Mouse (Mus musculus) lung, postnatal 36 days (tissue): Measurements from ENCODE around the gene Sertad4.

Source experiments
- DNase-seq: peaks from one replicate; pipeline ENCODE4 v3.0.0; 2022; ENCODE audit warnings: mixed read lengths

Gene Sertad4

DNA sequence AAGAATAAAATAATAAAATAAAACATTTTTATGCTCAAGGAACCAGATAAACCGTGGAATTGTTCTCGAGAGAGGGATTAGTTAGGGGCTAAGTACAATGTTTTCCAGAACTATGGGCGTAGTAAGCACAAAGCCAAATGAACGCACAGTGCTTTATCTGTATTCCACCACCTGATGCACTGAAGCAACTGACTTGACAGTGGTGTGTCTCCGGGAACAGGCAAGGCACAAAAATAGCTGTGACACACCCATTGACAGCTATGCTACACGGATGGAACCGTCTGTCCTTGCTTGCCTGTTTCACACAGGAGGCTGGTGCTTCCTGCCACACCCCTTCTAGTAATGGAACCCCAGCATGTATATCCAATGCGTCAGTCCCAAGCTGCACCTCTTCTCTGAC is 55.2 kb downstream of the Sertad4 start:
- DNase-seq = no peak

DNA sequence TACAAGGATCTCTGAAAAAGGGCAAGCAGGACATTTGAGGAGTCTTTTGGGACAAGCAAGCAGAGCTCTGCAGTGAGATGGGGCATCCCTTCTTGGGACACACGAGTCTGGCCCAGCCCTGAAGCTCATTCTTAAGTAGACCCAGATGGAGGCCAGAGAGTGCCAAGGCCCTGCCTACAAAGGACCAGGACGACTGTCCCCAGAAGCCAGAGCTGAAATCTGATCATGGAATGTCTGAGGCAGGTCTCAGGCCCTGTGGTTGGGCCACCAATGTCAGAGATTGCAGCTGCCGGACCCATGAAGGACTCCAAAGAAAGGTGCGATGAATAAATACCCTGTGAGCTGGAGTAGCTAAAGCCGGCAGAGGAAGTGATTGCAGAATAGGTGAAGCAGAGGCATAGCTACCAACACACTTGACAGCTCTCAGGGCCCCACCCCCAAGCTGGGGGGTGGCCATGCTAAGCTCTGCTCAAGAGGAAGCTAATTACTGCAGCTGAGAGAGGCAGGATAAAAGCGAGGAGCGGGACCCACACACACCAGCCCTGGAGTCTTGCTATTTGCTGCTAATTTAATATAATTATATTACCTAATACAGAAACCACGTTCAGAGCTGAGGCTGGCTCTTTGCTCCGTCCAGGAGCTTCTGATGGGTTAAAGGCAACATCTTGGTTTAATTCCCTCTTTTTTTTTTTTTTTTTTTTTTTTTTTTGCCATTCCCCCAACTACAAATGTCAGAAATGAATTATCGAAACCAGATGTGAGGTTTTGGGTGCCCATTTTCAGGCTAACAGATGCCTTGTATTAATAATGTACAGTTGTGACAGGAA is 56.2 kb downstream of the Sertad4 start:
- DNase-seq = peak; percentile 32

DNA sequence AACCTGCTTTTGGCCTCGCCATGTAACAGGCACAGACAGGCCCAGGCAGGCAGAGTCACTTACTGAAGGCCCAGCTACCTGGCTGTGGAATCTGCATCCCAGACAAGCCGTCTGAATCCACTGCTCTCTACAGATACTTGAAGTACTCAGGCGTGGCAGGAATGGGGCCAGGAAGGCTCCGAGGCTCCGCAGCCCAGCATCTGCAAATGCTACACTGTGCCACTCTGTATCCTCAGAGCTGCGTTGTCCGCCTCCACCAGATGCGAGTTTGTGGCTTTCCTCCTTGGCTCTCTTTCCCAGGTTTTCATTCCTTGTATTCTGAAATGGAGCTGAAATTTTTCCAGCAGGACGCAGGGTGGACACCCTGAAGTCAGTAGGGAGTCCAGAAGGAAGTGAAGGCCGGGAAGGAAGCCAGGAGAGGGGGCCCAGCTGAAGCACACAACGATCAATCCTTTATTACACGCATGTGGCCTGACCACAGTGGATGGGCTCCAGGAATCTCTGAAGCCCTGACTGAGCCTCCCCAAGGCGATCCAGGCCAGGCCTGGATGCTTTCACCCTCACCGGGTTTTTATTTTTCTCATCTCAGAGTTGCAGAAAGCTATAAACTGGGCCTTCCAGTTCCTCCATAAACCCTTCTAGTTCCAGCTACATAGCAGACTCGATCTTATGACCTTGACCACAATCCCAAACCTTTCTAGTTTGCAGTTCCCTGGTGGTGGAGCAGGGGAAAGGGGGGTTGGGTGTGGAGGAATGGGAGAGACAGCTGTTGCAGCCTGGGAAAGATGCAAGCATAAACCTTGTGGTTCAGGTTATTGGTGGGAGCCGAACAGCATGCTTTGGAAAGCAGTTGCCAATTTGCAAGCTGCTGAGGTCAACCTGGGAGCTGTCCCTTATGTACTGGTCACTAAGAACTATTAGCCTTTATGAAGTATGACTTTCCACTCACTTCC is 57.1 kb downstream of the Sertad4 start:
- DNase-seq = no peak

DNA sequence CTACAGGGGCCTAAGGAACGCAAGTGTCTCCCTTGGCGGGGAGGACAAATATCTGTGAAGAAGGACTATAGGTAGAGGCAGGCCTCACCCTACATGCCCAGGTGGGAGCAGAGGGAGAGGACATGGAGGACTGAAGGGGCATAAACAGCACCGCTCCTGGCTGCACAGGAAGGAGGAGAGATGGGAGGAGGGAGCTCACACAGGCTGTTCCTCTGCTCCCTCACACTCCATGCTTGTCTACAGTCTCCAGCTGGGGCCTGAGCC is 58.6 kb downstream of the Sertad4 start:
- no peak for DNase-seq

DNA sequence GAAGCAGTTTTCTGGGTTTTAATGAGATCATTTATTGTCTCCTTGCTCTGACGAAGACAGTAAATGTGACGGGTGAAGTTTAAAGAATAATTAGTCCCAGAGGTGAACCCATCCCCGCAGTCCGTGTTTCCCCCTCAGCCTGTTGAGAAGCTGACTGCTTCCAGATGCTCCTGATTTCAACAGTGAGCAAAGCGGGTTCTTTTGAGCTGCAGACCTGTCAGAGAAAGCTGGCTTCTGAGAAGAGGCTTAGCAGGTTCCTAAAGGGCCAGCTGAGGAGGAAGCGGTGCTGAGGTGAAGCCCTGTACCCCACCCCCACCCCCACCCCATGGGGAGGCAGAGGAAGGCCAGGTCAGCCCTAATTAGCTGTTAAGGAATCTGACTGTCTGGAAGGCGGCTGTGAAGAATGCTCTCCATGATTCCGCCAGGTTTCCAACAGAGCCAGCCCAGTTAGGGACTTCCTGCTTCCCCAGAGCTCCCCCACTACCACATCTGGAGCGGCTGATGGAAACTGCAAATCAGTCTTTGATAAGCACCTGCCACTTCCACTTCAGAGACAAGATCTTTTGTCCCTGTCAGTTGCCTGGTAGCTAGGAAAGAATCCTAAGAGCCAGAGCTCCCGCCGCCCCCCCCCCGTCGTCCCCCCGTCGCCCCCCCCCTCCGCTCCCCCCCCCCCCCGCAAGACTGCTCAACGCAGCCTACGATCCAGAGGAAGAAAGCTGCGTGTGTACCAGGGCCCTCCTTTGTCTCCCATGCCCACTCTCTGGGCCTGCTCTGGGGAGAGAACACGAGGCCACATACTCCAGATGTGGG is 59.1 kb downstream of the Sertad4 start:
- no peak for DNase-seq

DNA sequence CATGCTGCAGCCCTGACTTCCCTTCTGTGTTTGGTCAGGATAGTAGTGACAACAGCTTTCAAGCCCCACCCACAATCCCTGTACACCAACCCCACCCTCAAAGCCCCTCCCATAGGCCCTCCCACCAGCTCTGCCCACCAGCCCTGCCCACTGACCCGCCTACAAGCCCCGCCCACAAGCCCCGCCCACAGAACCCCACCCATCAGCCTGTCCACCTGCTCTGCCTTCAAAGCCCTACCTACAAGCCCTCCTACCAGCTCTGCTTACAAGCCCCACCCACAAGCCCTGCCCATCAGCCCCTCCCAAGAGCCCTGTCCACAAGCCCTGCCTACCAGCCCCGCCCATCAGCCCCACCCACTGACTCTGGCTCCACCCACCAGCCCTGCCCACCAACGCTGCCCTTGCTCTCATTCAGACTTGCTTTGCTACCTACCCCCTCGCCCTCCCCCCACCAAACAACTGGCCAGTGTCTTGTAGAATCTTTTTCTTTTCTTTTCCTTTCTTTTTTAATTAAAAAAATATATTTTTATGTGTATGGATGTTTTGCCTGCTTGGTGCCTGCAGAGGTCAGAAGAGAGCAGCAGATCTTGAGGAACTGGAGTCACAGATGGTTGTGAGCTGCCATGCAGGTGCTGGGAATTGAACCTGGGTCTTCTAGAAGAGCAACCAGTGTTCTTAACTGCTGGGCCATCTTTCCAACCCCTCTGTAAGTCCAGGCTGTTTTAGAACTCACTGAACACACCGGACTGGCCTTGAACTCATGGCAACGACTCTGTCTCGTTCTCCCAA is 60.4 kb downstream of the Sertad4 start:
- DNase-seq = no peak
